Mouse (Mus musculus) neural tube, embryonic 11.5 days (tissue): ENCODE measurements around the gene Ech1. TPM values are rescaled to one million over a fixed set of nuclear protein-coding genes. Genes with fewer than 3 reads are reported as not detected.

ENCODE experiments used
- ATAC-seq: fragments of 200-750 bp; cut with Nextera tagmentation; 2 replicates; pipeline ENCODE4 v1.8.0; 2017; ENCODE audit warnings: moderate number of reproducible peaks, mild to moderate bottlenecking, moderate TSS enrichment, moderate library complexity; ENCODE audit not compliant: insufficient read depth, low FRiP score, low TSS enrichment
- DNase-seq: peaks from one replicate; pipeline ENCODE4 v3.0.0-alpha.2; 2015; ENCODE audit warnings: low spot score
- H3K27ac ChIP-seq: fragments of 300-500 bp; sonication (generic); 2 replicates; pipeline ENCODE4 v1.5.1; 2014; ENCODE audit warnings: low read depth, mild to moderate bottlenecking, low read length
- H3K27me3 ChIP-seq: fragments of 300-500 bp; sonication (generic); 2 replicates; pipeline ENCODE4 v1.6.1; 2014; ENCODE audit warnings: mild to moderate bottlenecking, low read length, mixed read lengths; ENCODE audit not compliant: control insufficient read depth, insufficient read depth
- H3K36me3 ChIP-seq: fragments of 300-500 bp; sonication (generic); 2 replicates; pipeline ENCODE4 v1.6.1; 2014; ENCODE audit warnings: mild to moderate bottlenecking, low read length, moderate library complexity, mixed read lengths; ENCODE audit not compliant: control insufficient read depth, insufficient read depth
- H3K4me1 ChIP-seq: fragments of 300-500 bp; sonication (generic); 2 replicates; pipeline ENCODE4 v1.6.1; 2014; ENCODE audit warnings: low read length, mixed read lengths; ENCODE audit not compliant: control insufficient read depth, insufficient read depth
- H3K4me2 ChIP-seq: fragments of 300-500 bp; sonication (generic); 2 replicates; pipeline ENCODE4 v1.6.1; 2014; ENCODE audit warnings: low read depth, mild to moderate bottlenecking, moderate library complexity
- H3K4me3 ChIP-seq: fragments of 300-500 bp; sonication (generic); 2 replicates; pipeline ENCODE4 v1.5.1; 2014; ENCODE audit warnings: low read depth, low read length
- H3K9ac ChIP-seq: fragments of 300-500 bp; sonication (generic); 2 replicates; pipeline ENCODE4 v1.6.1; 2014; ENCODE audit warnings: mild to moderate bottlenecking, low read length
- H3K9me3 ChIP-seq: fragments of 300-500 bp; sonication (generic); 2 replicates; pipeline ENCODE4 v1.6.1; 2016; ENCODE audit warnings: low read length; ENCODE audit not compliant: control insufficient read depth
- WGBS: fragments of 180-500 bp; shearing (Covaris S2); extraction: QIAGEN DNeasy Blood & Tissue Kit; methylation state at CpG from one replicate; pipeline ENCODE4 v1.1.7; 2014; 5-methylcytosine and 5-hydroxymethylcytosine counted together
- polyA plus RNA-seq: library from polyadenylated mRNA; unstranded; fragments of >200 nt; fragmentation: Nextera tagmentation; extraction: Ambion mirVana; gene quantifications from 2 replicates; pipeline ENCODE4 v1.2.1, GENCODE M21; 2014

Gene Ech1
- polyA plus RNA-seq, 1 experiment from 2014 or later, result 88.7 TPM

GRCm38 (mm10) chr7:28821261-28821831, 3.7 kb upstream of the Ech1 start:
- H3K9ac ChIP-seq, result no peak overlapping the region
- no peak for ATAC-seq
- no peaks in the 10 kb centered on the region for H3K27me3 ChIP-seq
- H3K36me3 ChIP-seq, result peaks cover 43% of the 10 kb centered on the region
- H3K4me2 ChIP-seq, result no peak overlapping the region
- H3K4me3 ChIP-seq, result no peak overlapping the region
- no peaks in the 10 kb centered on the region for H3K9me3 ChIP-seq
- peak overlapping the region; percentile 75 for H3K27ac ChIP-seq
- peaks cover 25% of the 10 kb centered on the region for H3K4me1 ChIP-seq
- WGBS, result 68% methylated on average over 10 of the region's 10 CpGs
- DNase-seq, result no peak

GRCm38 (mm10) chr7:28822556-28822955, 2.5 kb upstream of the Ech1 start:
- WGBS, result 83% methylated on average over 1 of the region's 1 CpGs
- DNase-seq (no peak), ATAC-seq (no peak)

GRCm38 (mm10) chr7:28822993-28823903, 1.8 kb upstream of the Ech1 start:
- WGBS, result 59% methylated on average over 10 of the region's 10 CpGs
- peaks cover 32% of the 10 kb centered on the region for H3K36me3 ChIP-seq
- H3K4me2 ChIP-seq, result no peak overlapping the region
- DNase-seq (no peak), ATAC-seq (no peak)
- H3K27me3 ChIP-seq, result no peaks in the 10 kb centered on the region
- no peak overlapping the region for H3K4me3 ChIP-seq
- 0 out of 2 replicates have a peak overlapping the region, but pooled peaks have one; percentile 20 for H3K27ac ChIP-seq
- H3K4me1 ChIP-seq, result peaks cover 19% of the 10 kb centered on the region
- H3K9me3 ChIP-seq, result no peaks in the 10 kb centered on the region
- no peak overlapping the region for H3K9ac ChIP-seq

More at GRCm38 (mm10) chr7:28822556-28822955, 2.5 kb upstream of the Ech1 start:
- H3K4me3 ChIP-seq, result no peak overlapping the region
- H3K4me2 ChIP-seq, result no peak overlapping the region
- peaks cover 22% of the 10 kb centered on the region for H3K4me1 ChIP-seq
- H3K9ac ChIP-seq, result no peak overlapping the region
- H3K27me3 ChIP-seq, result no peaks in the 10 kb centered on the region
- H3K27ac ChIP-seq, result 0 out of 2 replicates have a peak overlapping the region, but pooled peaks have one; percentile 6
- H3K36me3 ChIP-seq, result peaks cover 36% of the 10 kb centered on the region
- H3K9me3 ChIP-seq, result no peaks in the 10 kb centered on the region

- no peak overlapping the region for H3K27ac ChIP-seq
- peaks cover 17% of the 10 kb centered on the region for H3K4me1 ChIP-seq
- H3K27me3 ChIP-seq, result no peaks in the 10 kb centered on the region
- H3K9ac ChIP-seq, result no peak overlapping the region
- H3K9me3 ChIP-seq, result no peaks in the 10 kb centered on the region
- peaks cover 27% of the 10 kb centered on the region for H3K36me3 ChIP-seq
- H3K4me2 ChIP-seq, result no peak overlapping the region
- ATAC-seq (no peak), DNase-seq (no peak)
- 65% methylated on average over 2 of the region's 2 CpGs for WGBS
- H3K4me3 ChIP-seq, result no peak overlapping the region
Measured at GRCm38 (mm10) chr7:28823932-28824331, 1.1 kb upstream of the Ech1 start.

- Histone ChIP-seq H3K36me3 (peaks cover 14% of the 10 kb centered on the region), H3K27me3 (no peaks in the 10 kb centered on the region), H3K4me3 (peak overlapping the region; percentile 39), H3K9me3 (no peaks in the 10 kb centered on the region), H3K4me1 (peaks cover 3% of the 10 kb centered on the region), H3K27ac (no peak overlapping the region), H3K9ac (peak overlapping the region; percentile 58), H3K4me2 (peak overlapping the region; percentile 58)
- WGBS, result 68% methylated on average over 11 of the region's 11 CpGs
- DNase-seq (no peak), ATAC-seq (no peak)
Measured at GRCm38 (mm10) chr7:28825686-28826401, 827 bp downstream of the Ech1 start.

GRCm38 (mm10) chr7:28826402-28826772, 1.4 kb downstream of the Ech1 start:
- no peaks in the 10 kb centered on the region for H3K4me1 ChIP-seq
- DNase-seq, result no peak
- no peak for ATAC-seq
- H3K9ac ChIP-seq, result no peak overlapping the region
- H3K4me2 ChIP-seq, result no peak overlapping the region
- no peaks in the 10 kb centered on the region for H3K9me3 ChIP-seq
- WGBS, result 94% methylated on average over 7 of the region's 7 CpGs
- no peak overlapping the region for H3K4me3 ChIP-seq
- H3K36me3 ChIP-seq, result peaks cover 9% of the 10 kb centered on the region
- H3K27ac ChIP-seq, result no peak overlapping the region
- no peaks in the 10 kb centered on the region for H3K27me3 ChIP-seq

- ATAC-seq (no peak), DNase-seq (no peak)
- no peak overlapping the region for H3K4me3 ChIP-seq
- no peaks in the 10 kb centered on the region for H3K4me1 ChIP-seq
- no peak overlapping the region for H3K4me2 ChIP-seq
- H3K9me3 ChIP-seq, result no peaks in the 10 kb centered on the region
- no peak overlapping the region for H3K27ac ChIP-seq
- peaks cover 2% of the 10 kb centered on the region for H3K36me3 ChIP-seq
- no peaks in the 10 kb centered on the region for H3K27me3 ChIP-seq
- no peak overlapping the region for H3K9ac ChIP-seq
- whole genome bisulfite sequencing, result 83% methylated on average over 3 of the region's 3 CpGs
Measured at GRCm38 (mm10) chr7:28827338-28827737, 2.3 kb downstream of the Ech1 start.

- ATAC-seq (no peak), DNase-seq (no peak)
- Histone ChIP-seq H3K4me3 (no peak overlapping the region), H3K36me3 (no peaks in the 10 kb centered on the region; the same call in 1 of the 2 replicates), H3K9ac (no peak overlapping the region), H3K27ac (no peak overlapping the region), H3K27me3 (no peaks in the 10 kb centered on the region), H3K4me2 (no peak overlapping the region), H3K4me1 (no peaks in the 10 kb centered on the region), H3K9me3 (no peaks in the 10 kb centered on the region)
- 92% methylated on average over 8 of the region's 8 CpGs for WGBS
Measured at GRCm38 (mm10) chr7:28829821-28830220, 4.8 kb downstream of the Ech1 start.
